Comparison of ENCODE assay signal across 22 mouse cellular contexts in genomic region chr2:131587521-131587920, GRCm38 (mm10). TPM values are rescaled to one million over a fixed set of nuclear protein-coding genes. Genes with fewer than 3 reads are reported as not detected.
"Had no signal": no experiment of that assay in that cellular context is flagged by ENCODE, and none has a peak within 500 bp of the region (broad histone marks: within the 10 kb centered on the region; RNA-seq: fewer than 3 reads in every experiment).

No protein-coding gene starts in this region.

- ATAC-seq: intestine, postnatal 0 days had no signal

- DNase-seq: kidney, adult 2 months; kidney, postnatal 25 days; liver, embryonic 13.5 days; lung, adult 2 months; lung, postnatal 14 days; lung, postnatal 4 days; midbrain, embryonic 14.5 days; right cerebral cortex, adult 18-20 months; right cerebral cortex, postnatal 14 days; right cerebral cortex, postnatal 4 days; thymus, adult 18-20 months; thymus, postnatal 36 days had no signal

- H3K27ac ChIP-seq: kidney, postnatal 0 days; left cerebral cortex, adult 2 months; liver, embryonic 13.5 days; neural tube, embryonic 12.5 days; neural tube, embryonic 15.5 days had no signal

- H3K4me1 ChIP-seq: liver, embryonic 13.5 days; neural tube, embryonic 12.5 days; neural tube, embryonic 15.5 days had no signal

- H3K36me3 ChIP-seq: liver, embryonic 13.5 days; neural tube, embryonic 12.5 days; neural tube, embryonic 15.5 days had no signal

- H3K9ac ChIP-seq: liver, embryonic 13.5 days; neural tube, embryonic 12.5 days; neural tube, embryonic 15.5 days had no signal

- H3K4me3 ChIP-seq: left cerebral cortex, adult 2 months; liver, embryonic 13.5 days; neural tube, embryonic 12.5 days; neural tube, embryonic 15.5 days had no signal

- H3K4me2 ChIP-seq: liver, embryonic 13.5 days; midbrain, embryonic 11.5 days; neural tube, embryonic 12.5 days; neural tube, embryonic 15.5 days had no signal

- H3K9me3 ChIP-seq: liver, embryonic 13.5 days; neural tube, embryonic 12.5 days; neural tube, embryonic 15.5 days had no signal

- H3K27me3 ChIP-seq: liver, embryonic 13.5 days; neural tube, embryonic 12.5 days; neural tube, embryonic 15.5 days had no signal

RNA-seq across cellular contexts. Expression of gene Adra1d, which starts 25.4 kb away (rescaled TPM):
- total RNA-seq: liver, adult 2 months; megakaryocyte progenitor cell, adult 5-6 weeks; megakaryocyte-erythroid progenitor cell, adult 5-6 weeks had no signal
- polyA plus RNA-seq: limb, embryonic 11.5 days; midbrain, embryonic 14.5 days had no signal
